Mouse (Mus musculus): ENCODE measurements around the gene 1110051M20Rik.

GRCm38 (mm10) chr2:91335128-91335527 lies 109.4 kb downstream of the 1110051M20Rik start:
- TF ChIP-seq GATA1 (IDR thresholded peaks at IDR 0.05; ENCODE audit: borderline replicate concordance, low read length) (no peak), FLI1 (IDR thresholded peaks at IDR 0.05; ENCODE audit: low read length) (no peak)

Data from megakaryocyte, embryonic 14.5 days (primary cell).